Mouse (Mus musculus): ENCODE data around the gene Usp47. TPM values are rescaled to one million over a fixed set of nuclear protein-coding genes. Genes with fewer than 3 reads are reported as not detected.

The Usp47 gene
- 11.2 and 13.8 TPM in 2 replicates for polyA plus RNA-seq (2012; rRNA removed)

DNA sequence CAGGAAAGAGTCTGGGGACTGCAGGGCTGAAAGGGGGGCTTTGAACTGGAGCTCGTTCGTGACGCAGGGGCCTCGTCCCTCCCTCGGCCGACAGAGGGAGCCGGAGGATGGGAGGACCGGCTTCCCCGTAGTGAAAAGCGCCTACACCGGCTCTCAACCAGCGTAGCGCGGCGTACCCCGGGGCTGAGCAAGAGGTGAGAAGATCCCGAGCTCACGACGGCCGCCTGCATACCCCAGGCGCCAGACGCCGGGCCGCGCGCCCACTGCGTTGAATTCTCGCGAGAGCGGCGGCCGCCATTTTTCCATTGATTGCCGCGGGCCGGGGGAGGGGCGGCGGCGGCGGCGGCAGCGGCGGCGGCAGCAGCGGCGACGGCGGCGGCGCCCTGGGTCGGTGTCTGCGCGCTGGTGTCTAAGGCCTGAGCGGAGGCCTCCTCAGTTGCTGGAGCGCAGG is at the start of gene Usp47:
Gene Usp47 (plus strand): TSS at position 355 of the 451 bp plus-strand sequence.
- DNase-seq (ENCODE audit: low read depth, low spot score) = peak; percentile 28
- 1% methylated on average over 53 of the region's 54 CpGs for WGBS

DNA sequence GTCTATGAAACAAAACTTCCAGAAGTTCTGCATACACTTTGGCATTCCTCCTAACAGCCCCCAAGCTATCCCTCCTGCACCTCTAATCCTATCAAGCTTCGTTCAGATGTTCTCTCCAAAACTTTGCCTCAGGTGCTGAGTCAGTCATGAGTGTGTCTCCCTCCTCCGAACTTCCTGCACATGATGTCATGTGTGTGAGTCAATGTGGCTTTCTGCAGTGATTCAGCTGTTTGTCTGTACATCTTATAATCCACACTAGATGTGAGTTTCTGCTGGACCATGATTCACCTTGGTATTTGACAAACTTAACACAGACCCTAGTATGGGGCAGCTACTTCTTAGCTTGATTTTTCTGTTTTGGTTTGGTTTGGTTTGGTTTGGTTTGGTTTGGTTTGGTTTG is 46.9 kb upstream of the Usp47 start:
- 52% methylated on average over 2 of the region's 2 CpGs for WGBS
- no peak for DNase-seq (ENCODE audit: low read depth, low spot score)

DNA sequence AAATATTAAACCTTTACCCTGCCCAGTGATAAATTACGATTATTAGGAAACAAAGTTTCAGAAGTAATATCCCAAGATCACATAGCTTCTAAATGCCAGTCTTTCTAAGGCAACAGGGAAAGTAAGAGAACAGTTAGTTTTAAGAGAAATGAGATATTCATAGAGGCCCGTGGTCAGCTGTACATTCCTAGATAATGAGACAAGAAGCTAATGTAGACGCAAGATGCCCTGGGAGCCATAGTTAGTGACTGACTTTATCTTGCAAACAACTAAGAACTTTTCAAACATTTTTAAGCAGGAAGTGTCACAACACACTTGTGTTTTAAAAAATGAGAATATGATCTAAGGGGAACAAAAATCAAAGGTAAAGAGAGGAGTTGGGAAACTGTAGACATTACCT is 45.4 kb upstream of the Usp47 start:
- 83% methylated on average over 3 of the region's 3 CpGs for WGBS
- no peak for DNase-seq (ENCODE audit: low read depth, low spot score)

DNA sequence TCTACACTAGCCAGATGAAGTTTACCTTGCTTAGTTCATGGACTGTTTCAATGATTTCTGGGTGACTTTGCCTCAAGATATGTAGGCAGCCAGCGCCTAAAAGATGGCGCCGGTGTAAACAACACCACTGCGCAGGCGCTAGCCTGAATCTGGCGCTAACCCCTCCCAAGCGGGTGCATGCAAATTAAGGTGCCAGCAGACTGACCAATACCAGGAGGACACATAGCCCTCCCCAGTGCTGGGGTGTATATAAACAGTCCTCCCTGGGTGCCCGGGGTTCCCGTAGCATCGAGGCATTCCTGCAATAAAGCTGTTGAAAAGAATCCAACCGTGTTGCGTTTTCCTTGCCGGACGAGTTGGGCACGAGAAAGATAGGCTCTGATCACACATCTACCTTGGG is 41.0 kb upstream of the Usp47 start:
- DNase-seq (ENCODE audit: low read depth, low spot score) = no peak
- WGBS = 94% methylated on average over 15 of the region's 15 CpGs

DNA sequence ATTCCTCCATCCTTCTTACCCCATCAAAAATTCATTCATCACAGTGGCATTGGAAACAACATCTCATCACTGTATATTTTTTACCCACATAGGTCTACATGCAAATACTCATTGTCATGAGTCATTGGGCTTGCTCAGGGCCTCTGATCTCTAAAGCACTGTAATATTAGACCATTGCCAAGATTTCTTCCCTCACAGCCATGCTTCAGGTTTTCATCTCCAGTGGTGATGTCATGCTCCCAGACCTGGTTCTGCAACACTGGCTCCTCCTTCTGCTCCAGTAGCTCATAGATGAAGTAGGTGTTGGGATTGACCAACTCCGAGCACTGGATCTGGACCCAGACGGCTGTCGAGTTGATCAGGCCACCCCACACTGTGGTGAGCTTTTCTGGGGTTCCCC is 38.8 kb upstream of the Usp47 start:
- 91% methylated on average over 3 of the region's 3 CpGs for WGBS
- no peak for DNase-seq (ENCODE audit: low read depth, low spot score)

DNA sequence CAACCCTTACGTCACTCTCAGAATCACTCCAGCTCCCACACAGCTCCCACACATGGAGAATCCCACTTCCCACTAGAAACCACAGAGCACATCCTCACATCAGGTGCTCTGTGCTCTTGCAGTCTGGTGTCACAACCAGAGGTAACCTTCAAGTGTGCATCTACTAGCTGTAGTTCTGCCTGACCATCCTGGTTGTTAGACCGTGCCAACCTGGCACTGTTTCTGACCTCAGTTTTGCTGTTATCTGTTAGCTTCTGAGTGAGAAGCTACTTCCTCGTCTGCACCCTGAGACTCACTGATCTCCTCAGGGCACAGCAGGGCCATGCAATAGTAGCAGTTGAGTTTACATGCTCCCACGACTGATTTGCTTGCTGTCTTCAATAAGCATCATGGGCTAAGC is 38.0 kb upstream of the Usp47 start:
- WGBS = 74% methylated on average over 4 of the region's 4 CpGs
- DNase-seq (ENCODE audit: low read depth, low spot score) = no peak

DNA sequence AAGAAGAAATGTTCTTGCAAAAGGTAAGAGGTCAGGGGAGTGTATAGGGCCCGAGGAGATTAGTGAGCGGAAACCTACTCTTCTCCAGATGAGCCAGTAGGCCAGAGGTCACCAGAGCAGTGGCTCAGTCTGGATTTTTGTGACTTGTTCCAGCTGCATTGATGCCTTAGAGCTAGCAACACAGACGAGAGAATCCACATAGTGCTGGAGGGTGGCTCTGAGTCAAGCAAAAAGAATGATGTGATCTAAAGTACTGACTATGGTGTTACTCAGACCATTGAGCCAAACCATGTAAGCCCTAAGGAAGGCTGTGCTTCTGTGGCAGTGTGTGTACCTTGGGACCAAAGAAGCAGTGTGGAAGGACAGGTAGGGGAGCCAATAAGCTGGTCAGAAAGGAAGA is 36.4 kb upstream of the Usp47 start:
- WGBS = 81% methylated on average over 3 of the region's 3 CpGs
- no peak for DNase-seq (ENCODE audit: low read depth, low spot score)

- no peak for DNase-seq (ENCODE audit: low read depth, low spot score)
- WGBS = 54% methylated on average over 2 of the region's 2 CpGs
These were observed 25.9 kb upstream of the Usp47 start for GRCm38 (mm10) chr7:111997441-111997840.

- 75% methylated on average over 6 of the region's 6 CpGs for WGBS
- DNase-seq (ENCODE audit: low read depth, low spot score) = no peak
These were observed 24.8 kb upstream of the Usp47 start for GRCm38 (mm10) chr7:111998446-111999004.

DNA sequence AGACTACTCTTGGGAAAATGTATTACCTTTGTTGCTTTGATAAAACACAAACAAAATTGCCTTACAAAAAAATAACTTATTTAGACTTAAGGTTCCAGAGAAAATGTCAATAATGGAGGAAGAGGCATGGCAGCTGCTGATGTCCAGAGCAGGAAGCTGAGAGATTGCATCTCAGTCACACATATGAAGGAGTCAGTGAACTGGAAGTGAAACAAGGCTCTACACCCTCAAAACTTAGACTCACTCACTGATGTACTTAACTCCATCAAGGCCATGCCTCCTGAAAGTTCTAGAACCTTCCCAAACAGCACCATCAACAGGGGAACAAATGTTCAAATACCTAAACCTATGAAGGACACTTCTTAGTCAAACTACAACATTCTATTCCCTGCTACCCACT is 23.9 kb upstream of the Usp47 start:
- DNase-seq (ENCODE audit: low read depth, low spot score) = no peak

DNA sequence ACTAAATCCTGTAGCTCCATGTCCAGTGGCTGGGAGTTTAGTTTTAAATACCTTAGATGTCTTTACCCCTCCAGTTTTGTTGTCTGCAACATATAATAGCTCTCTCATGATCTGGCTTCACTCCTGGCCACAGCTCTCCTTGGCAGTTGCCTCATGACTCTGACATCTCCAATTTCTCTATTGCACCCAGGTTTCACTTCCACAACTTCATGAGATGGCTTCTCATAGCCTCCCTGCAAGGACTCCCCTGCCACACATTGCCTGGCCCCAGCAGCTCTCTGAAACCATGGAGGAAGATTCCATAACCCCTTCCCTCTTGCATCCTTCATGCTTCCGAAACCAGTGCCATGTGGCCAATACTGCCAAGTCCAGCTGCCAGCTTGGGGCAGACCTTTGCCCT is 23.1 kb upstream of the Usp47 start:
- DNase-seq (ENCODE audit: low read depth, low spot score) = no peak
- 77% methylated on average over 1 of the region's 1 CpGs for WGBS

DNA sequence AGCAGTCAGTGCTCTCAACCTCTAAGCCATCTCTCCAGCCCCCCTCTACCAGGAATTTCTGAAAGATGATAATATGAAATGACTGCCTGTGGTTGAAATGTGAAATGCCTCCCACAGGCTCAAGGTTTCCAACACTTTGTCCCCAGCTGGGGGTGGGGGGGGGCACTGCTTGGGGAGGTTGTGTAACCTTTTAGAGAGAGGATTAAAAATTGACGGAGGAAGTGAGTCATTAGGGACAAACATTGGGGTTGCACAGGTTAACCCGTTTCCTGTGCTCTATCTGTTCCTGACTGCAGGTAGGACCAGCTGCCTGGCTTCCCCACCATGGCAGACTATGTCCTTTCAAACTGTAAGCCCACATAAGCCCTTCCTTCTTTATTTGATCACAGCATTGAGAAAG is 12.8 kb upstream of the Usp47 start:
- no peak for DNase-seq (ENCODE audit: low read depth, low spot score)
- WGBS = 73% methylated on average over 2 of the region's 2 CpGs

DNA sequence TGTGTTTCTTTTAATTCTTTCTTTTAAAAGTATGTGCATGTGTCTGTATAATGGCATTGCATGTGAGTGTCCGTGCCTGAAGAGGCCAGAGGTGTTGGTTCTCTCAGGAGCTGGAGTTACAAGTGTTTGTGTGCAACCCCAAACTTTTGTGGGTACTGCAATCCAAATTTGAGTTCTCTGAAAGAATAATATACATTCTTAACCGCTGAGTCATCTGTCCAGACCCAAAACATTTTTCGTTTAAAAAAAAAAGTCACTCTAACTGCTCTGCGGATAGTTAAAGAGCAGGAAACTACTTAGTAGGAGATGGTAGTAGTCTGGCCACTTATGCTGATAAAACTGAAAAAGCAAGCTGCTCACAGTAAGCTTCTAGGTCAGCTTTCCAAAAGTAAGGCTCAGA is 12.3 kb upstream of the Usp47 start:
- no peak for DNase-seq (ENCODE audit: low read depth, low spot score)
- WGBS = 70% methylated on average over 4 of the region's 4 CpGs

- 43% methylated on average over 5 of the region's 5 CpGs for WGBS
- DNase-seq (ENCODE audit: low read depth, low spot score) = no peak
These were observed 11.2 kb upstream of the Usp47 start for GRCm38 (mm10) chr7:112012102-112012501.

GRCm38 (mm10) chr7:112012621-112013177 is 10.6 kb upstream of the Usp47 start:
- WGBS = 59% methylated on average over 6 of the region's 6 CpGs
- no peak for DNase-seq (ENCODE audit: low read depth, low spot score)

DNA sequence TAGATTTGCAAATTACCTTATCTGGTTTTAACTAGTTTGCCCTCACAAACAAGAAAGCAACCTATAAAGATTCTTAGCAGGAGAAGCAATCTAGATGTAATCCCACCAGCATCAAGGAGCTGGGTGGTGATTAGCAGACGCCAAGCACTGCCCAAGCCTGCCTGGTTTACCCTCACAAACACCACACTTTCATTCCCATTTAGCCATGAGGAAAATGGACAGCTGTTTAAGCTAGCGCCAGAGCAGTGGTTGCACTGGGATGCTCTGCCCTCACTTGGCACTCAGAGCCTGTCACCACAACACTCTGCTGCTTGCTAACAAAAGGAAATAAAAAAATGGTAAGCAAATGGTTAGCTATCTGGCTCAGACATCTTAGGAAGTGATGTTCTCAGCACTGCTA is 9.2 kb upstream of the Usp47 start:
- WGBS = 65% methylated on average over 2 of the region's 2 CpGs
- DNase-seq (ENCODE audit: low read depth, low spot score) = no peak

- no peak for DNase-seq (ENCODE audit: low read depth, low spot score)
These were observed 676 bp upstream of the Usp47 start for GRCm38 (mm10) chr7:112022506-112023149.

DNA sequence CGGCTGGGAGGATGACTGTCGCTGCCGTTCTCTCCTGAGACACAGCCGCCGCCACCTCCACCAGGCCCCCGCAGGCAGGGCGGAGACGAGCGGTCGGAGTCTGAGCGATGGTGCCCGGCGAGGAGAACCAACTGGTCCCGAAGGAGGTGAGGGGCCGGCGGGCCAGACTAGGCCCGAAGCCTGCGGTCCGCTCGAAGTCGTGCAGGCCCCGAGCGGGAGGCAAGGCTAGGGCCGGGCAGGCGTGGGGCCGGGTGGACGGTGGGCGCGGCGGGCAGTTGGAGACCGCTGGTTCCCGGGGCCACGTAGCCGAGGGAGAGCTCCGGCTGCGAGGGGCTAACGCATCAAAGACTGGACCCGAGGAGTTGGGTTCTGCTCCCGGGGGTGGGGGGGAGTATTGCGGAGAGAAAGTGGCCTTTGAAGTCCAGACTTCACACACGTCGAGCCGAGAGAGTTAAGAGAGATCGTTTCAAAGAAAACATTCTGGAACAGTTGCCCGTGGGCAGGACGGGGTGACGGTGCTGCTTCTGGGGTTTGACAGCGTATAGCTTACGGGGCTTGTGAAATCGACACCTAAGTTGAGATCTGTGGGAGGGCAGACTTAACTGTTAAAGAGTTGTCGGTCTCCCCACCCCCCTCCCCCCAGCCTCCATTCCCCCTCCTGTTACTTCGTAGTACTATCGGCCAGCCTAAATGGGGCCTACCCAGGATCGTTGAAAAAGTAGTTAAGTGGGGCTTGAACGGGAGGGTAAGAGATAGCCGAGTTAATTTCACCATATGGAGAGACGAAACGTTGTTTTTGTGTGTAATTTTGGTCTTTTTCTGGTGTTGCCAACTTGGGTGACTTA is 519 bp downstream of the Usp47 start:
- WGBS = 1% methylated on average over 58 of the region's 58 CpGs
- peak; percentile 27 for DNase-seq (ENCODE audit: low read depth, low spot score)

More at GRCm38 (mm10) chr7:112022506-112023149, 676 bp upstream of the Usp47 start:
- WGBS = 22% methylated on average over 17 of the region's 17 CpGs

DNA sequence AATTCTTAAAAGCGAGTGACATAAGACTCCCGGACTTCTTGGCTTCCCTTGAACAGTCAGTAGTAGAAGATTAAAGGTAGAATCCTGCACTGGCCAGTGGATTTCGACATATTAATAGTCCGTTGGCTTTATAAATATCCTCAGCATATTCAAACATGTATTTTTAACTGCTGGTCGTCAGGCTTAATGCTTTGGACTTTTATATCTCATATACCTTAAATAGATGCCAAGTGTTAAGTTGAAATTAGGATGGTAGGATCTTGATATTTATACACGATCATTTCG is 1.1 kb downstream of the Usp47 start:
- WGBS = 4% methylated on average over 7 of the region's 7 CpGs
- DNase-seq (ENCODE audit: low read depth, low spot score) = no peak

GRCm38 (mm10) chr7:112024856-112025255 is 1.6 kb downstream of the Usp47 start:
- DNase-seq (ENCODE audit: low read depth, low spot score) = peak; percentile 65
- 2% methylated on average over 5 of the region's 5 CpGs for WGBS

- DNase-seq (ENCODE audit: low read depth, low spot score) = no peak
- 66% methylated on average over 1 of the region's 1 CpGs for WGBS
These were observed 7.3 kb downstream of the Usp47 start for GRCm38 (mm10) chr7:112030594-112030993.
